Mouse (Mus musculus) embryonic facial prominence, embryonic 10.5 days (tissue): ENCODE measurements around the gene Prss33. TPM values are rescaled to one million over a fixed set of nuclear protein-coding genes. Genes with fewer than 3 reads are reported as not detected.

Experiments
- DNase-seq: peaks from one replicate; pipeline ENCODE4 v3.0.0-alpha.2; 2017; ENCODE audit warnings: low spot score
- H3K27ac ChIP-seq: fragments of 300-500 bp; sonication (generic); replicated peaks from 2 replicates; pipeline ENCODE4 v1.5.1; 2016; ENCODE audit warnings: mild to moderate bottlenecking
- H3K27me3 ChIP-seq: fragments of 300-500 bp; sonication (generic); replicated peaks from 2 replicates; pipeline ENCODE4 v1.6.1; 2016; ENCODE audit warnings: low read depth, mild to moderate bottlenecking; ENCODE audit not compliant: poor library complexity, severe bottlenecking
- H3K36me3 ChIP-seq: fragments of 300-500 bp; sonication (generic); replicated peaks from 2 replicates; pipeline ENCODE4 v1.6.1; 2016; ENCODE audit warnings: mild to moderate bottlenecking, moderate library complexity
- H3K4me1 ChIP-seq: fragments of 300-500 bp; sonication (generic); 2 replicates; pipeline ENCODE4 v1.6.1; 2016
- H3K4me3 ChIP-seq: fragments of 300-500 bp; sonication (generic); 2 replicates; pipeline ENCODE4 v1.5.1; 2016; ENCODE audit warnings: mild to moderate bottlenecking, moderate library complexity
- H3K9me3 ChIP-seq: fragments of 300-500 bp; sonication (generic); 2 replicates; pipeline ENCODE4 v1.6.1; 2016; ENCODE audit warnings: mild to moderate bottlenecking
- WGBS: fragments of 180-500 bp; shearing (Covaris S2); methylation state at CpG from one replicate; pipeline ENCODE4 v1.1.7; 2016; 5-methylcytosine and 5-hydroxymethylcytosine counted together
- polyA plus RNA-seq: library from polyadenylated mRNA; unstranded; fragments of >200 nt; fragmentation: Nextera tagmentation; extraction: Ambion mirVana; gene quantifications from 2 replicates; pipeline ENCODE4 v1.2.1, GENCODE M21; 2016

Gene Prss33
- polyA plus RNA-seq, 1 experiment from 2014 or later: 0.21 TPM

- Histone ChIP-seq H3K27me3 (no peaks in the 10 kb centered on the region; the same call in 1 of the 2 replicates), H3K36me3 (no peaks in the 10 kb centered on the region), H3K9me3 (no peaks in the 10 kb centered on the region), H3K4me3 (no peak overlapping the region), H3K4me1 (no peaks in the 10 kb centered on the region), H3K27ac (peak overlapping the region; percentile 57)
- 64% methylated on average over 19 of the region's 19 CpGs for WGBS
- peak; percentile 80 for DNase-seq
Observed at GRCm38 (mm10) chr17:23850853-23851749, 15.2 kb upstream of the Prss33 start.

GRCm38 (mm10) chr17:23850028-23850427, 14.2 kb upstream of the Prss33 start:
- Histone ChIP-seq H3K27ac (no peak overlapping the region), H3K36me3 (no peaks in the 10 kb centered on the region), H3K9me3 (no peaks in the 10 kb centered on the region), H3K27me3 (no peaks in the 10 kb centered on the region; the same call in 1 of the 2 replicates), H3K4me1 (no peaks in the 10 kb centered on the region), H3K4me3 (no peak overlapping the region)
- no peak for DNase-seq
- 63% methylated on average over 2 of the region's 2 CpGs for WGBS

GRCm38 (mm10) chr17:23843812-23844273, 8.0 kb upstream of the Prss33 start, which contains the start of the genes Prss32 and Prss41:
Gene Prss32 (plus strand): TSS chr17:23843855.
Gene Prss41 (minus strand): TSS chr17:23844172.
- H3K4me3 ChIP-seq: peak within 1 kb of the TSS; percentile 48
- 0 out of 2 replicates have a peak, but pooled peaks cover 10% of the 10 kb centered on the region for H3K4me1 ChIP-seq
- DNase-seq: peak; percentile 79
- H3K36me3 ChIP-seq: no peaks in the 10 kb centered on the region
- peak within 1 kb of the TSS; percentile 37 for H3K27ac ChIP-seq
- peaks cover 17% of the 10 kb centered on the region for H3K27me3 ChIP-seq
- H3K9me3 ChIP-seq: no peaks in the 10 kb centered on the region
- WGBS: 14% methylated on average over 19 of the region's 19 CpGs

- Histone ChIP-seq H3K36me3 (no peaks in the 10 kb centered on the region), H3K9me3 (no peaks in the 10 kb centered on the region), H3K27ac (no peak overlapping the region), H3K27me3 (peaks cover 17% of the 10 kb centered on the region), H3K4me3 (peak overlapping the region; percentile 48), H3K4me1 (0 out of 2 replicates have a peak, but pooled peaks cover 10% of the 10 kb centered on the region)
- WGBS: 44% methylated on average over 23 of the region's 23 CpGs
- peak; percentile 39 for DNase-seq
Observed at GRCm38 (mm10) chr17:23843141-23843811, 7.4 kb upstream of the Prss33 start.

- WGBS: 32% methylated on average over 4 of the region's 4 CpGs
- Histone ChIP-seq H3K4me1 (0 out of 2 replicates have a peak, but pooled peaks cover 10% of the 10 kb centered on the region), H3K36me3 (no peaks in the 10 kb centered on the region), H3K27ac (no peak overlapping the region), H3K4me3 (no peak overlapping the region), H3K9me3 (no peaks in the 10 kb centered on the region), H3K27me3 (peaks cover 17% of the 10 kb centered on the region)
- DNase-seq: peak; percentile 57
Observed at GRCm38 (mm10) chr17:23841145-23841544, 5.3 kb upstream of the Prss33 start.

- no peak overlapping the region for H3K4me3 ChIP-seq
- no peaks in the 10 kb centered on the region for H3K9me3 ChIP-seq
- H3K4me1 ChIP-seq: peaks cover 17% of the 10 kb centered on the region
- peaks cover 13% of the 10 kb centered on the region for H3K36me3 ChIP-seq
- peaks cover 43% of the 10 kb centered on the region for H3K27me3 ChIP-seq
- 90% methylated on average over 1 of the region's 1 CpGs for WGBS
- DNase-seq: no peak
- H3K27ac ChIP-seq: no peak overlapping the region
Observed at GRCm38 (mm10) chr17:23831201-23831600, 4.7 kb downstream of the Prss33 start.

- Histone ChIP-seq H3K9me3 (no peaks in the 10 kb centered on the region), H3K27me3 (peaks cover 27% of the 10 kb centered on the region), H3K4me1 (peaks cover 22% of the 10 kb centered on the region), H3K4me3 (peak within 1 kb of the TSS; percentile 83), H3K27ac (peak within 1 kb of the TSS; percentile 92), H3K36me3 (peaks cover 34% of the 10 kb centered on the region)
- peak; percentile 94 for DNase-seq
- 2% methylated on average over 33 of the region's 42 CpGs for WGBS
Observed at GRCm38 (mm10) chr17:23829064-23829619, 6.7 kb downstream of the Prss33 start, which contains the start of gene Elob. Gene Elob (minus strand): TSS chr17:23829136.

- Histone ChIP-seq H3K27ac (peak overlapping the region; percentile 92), H3K4me1 (peaks cover 22% of the 10 kb centered on the region), H3K9me3 (no peaks in the 10 kb centered on the region), H3K4me3 (peak overlapping the region; percentile 83), H3K36me3 (peaks cover 41% of the 10 kb centered on the region), H3K27me3 (peaks cover 20% of the 10 kb centered on the region)
- under 1% methylated on average over 47 of the region's 47 CpGs for WGBS
- DNase-seq: peak; percentile 81
Observed at GRCm38 (mm10) chr17:23828271-23829001, 7.4 kb downstream of the Prss33 start.

- no peak for DNase-seq
- H3K4me3 ChIP-seq: no peak overlapping the region
- no peak overlapping the region for H3K27ac ChIP-seq
- peaks cover 22% of the 10 kb centered on the region for H3K4me1 ChIP-seq
- peaks cover 69% of the 10 kb centered on the region for H3K36me3 ChIP-seq
- peaks cover 6% of the 10 kb centered on the region; the same call in 1 of the 2 replicates for H3K27me3 ChIP-seq
- H3K9me3 ChIP-seq: no peaks in the 10 kb centered on the region
- 85% methylated on average over 4 of the region's 4 CpGs for WGBS
Observed at GRCm38 (mm10) chr17:23825591-23825990, 10.3 kb downstream of the Prss33 start.

- Histone ChIP-seq H3K27me3 (no peaks in the 10 kb centered on the region), H3K27ac (no peak overlapping the region), H3K9me3 (peaks cover 14% of the 10 kb centered on the region), H3K4me1 (peaks cover 18% of the 10 kb centered on the region), H3K4me3 (no peak overlapping the region), H3K36me3 (peaks cover 89% of the 10 kb centered on the region)
- DNase-seq: no peak
- 95% methylated on average over 12 of the region's 12 CpGs for WGBS
Observed at GRCm38 (mm10) chr17:23823614-23824013, 12.2 kb downstream of the Prss33 start.

- H3K9me3 ChIP-seq: peaks cover 20% of the 10 kb centered on the region
- peaks cover 95% of the 10 kb centered on the region for H3K36me3 ChIP-seq
- no peak overlapping the region for H3K4me3 ChIP-seq
- no peak overlapping the region for H3K27ac ChIP-seq
- no peak for DNase-seq
- WGBS: 88% methylated on average over 16 of the region's 16 CpGs
- H3K4me1 ChIP-seq: peaks cover 15% of the 10 kb centered on the region
- H3K27me3 ChIP-seq: no peaks in the 10 kb centered on the region
Observed at GRCm38 (mm10) chr17:23823018-23823417, 12.8 kb downstream of the Prss33 start.
